Comparison of ENCODE assay signal across 7 mouse cellular contexts in genomic region chr4:59388447-59389030, GRCm38 (mm10). TPM values are rescaled to one million over a fixed set of nuclear protein-coding genes. Genes with fewer than 3 reads are reported as not detected.
A peak's percentile ranks its signal among the peaks of the same experiment; 100 is the strongest.
DNase-seq lines count a peak whose midpoint lies in the region; ATAC-seq lines count a peak whose summit lies in the region.

No protein-coding gene starts in this region.

- H3K27ac ChIP-seq in intestine, embryonic 14.5 days (ENCODE audit: low read depth), result peak overlapping the region; percentile 24; the same call in 1 of the 2 replicates
- peak overlapping the region; percentile 57; the same call in 1 of the 2 replicates for H3K27ac ChIP-seq in stomach, embryonic 15.5 days

- intact Hi-C loops in left cerebral cortex, postnatal 14 days (cut with DNase I), result loop anchor here (5.0 to 10.0 kb wide), 3 partner anchors 74 to 486 kb away; no protein-coding TSS in a partner anchor

- H3K9ac ChIP-seq in intestine, embryonic 14.5 days (ENCODE audit: low read length), result no peak overlapping the region
- no peak overlapping the region for H3K9ac ChIP-seq in stomach, embryonic 15.5 days

- H3K4me3 ChIP-seq in intestine, embryonic 14.5 days (ENCODE audit: low read depth, low read length), result no peak overlapping the region
- H3K4me3 ChIP-seq in stomach, embryonic 15.5 days (replicated peaks), result no peak overlapping the region

- no peaks in the 10 kb centered on the region for H3K36me3 ChIP-seq in intestine, embryonic 14.5 days (ENCODE audit: control insufficient read depth, insufficient read depth, low read length)
- peaks cover 6% of the 10 kb centered on the region; the same call in 1 of the 2 replicates for H3K36me3 ChIP-seq in stomach, embryonic 15.5 days

- H3K27me3 ChIP-seq in intestine, embryonic 14.5 days (replicated peaks; ENCODE audit: control insufficient read depth, insufficient read depth, low read length), result no peaks in the 10 kb centered on the region
- H3K27me3 ChIP-seq in stomach, embryonic 15.5 days (replicated peaks), result no peaks in the 10 kb centered on the region

- DNase-seq in right cerebral cortex, postnatal 10 days (ENCODE audit: low spot score in 2 of 2), result peak; percentile 54 to 68
- no peak for DNase-seq in right cerebral cortex, postnatal 25 days
- no peak for DNase-seq in intestine, embryonic 14.5 days (ENCODE audit: low spot score)
- DNase-seq in left cerebral cortex, postnatal 14 days (ENCODE audit: low spot score in 2 of 2), result peak; percentile 45 to 69
- DNase-seq in spleen, adult 12 weeks (ENCODE audit: low spot score), result no peak
- no peak for DNase-seq in embryo, embryonic 10 days (ENCODE audit: low spot score)

- 38% methylated on average over 13 of the region's 13 CpGs for WGBS in intestine, embryonic 14.5 days
- WGBS in stomach, embryonic 15.5 days, result 31% methylated on average over 13 of the region's 13 CpGs

- H3K9me3 ChIP-seq in intestine, embryonic 14.5 days (ENCODE audit: control insufficient read depth, low read length), result no peaks in the 10 kb centered on the region
- H3K9me3 ChIP-seq in stomach, embryonic 15.5 days, result no peaks in the 10 kb centered on the region

- 0 out of 2 replicates have a peak, but pooled peaks have one; percentile 12 for ATAC-seq in intestine, embryonic 14.5 days (replicated peaks; ENCODE audit: low FRiP score, low TSS enrichment, low read depth)
- no peak for ATAC-seq in stomach, embryonic 15.5 days (ENCODE audit: insufficient read depth, low FRiP score, low read depth)

- H3K4me2 ChIP-seq in intestine, embryonic 14.5 days (ENCODE audit: low read length), result peak overlapping the region; percentile 28
- H3K4me2 ChIP-seq in stomach, embryonic 15.5 days, result peak overlapping the region; percentile 30

- H3K4me1 ChIP-seq in intestine, embryonic 14.5 days (replicated peaks; ENCODE audit: control insufficient read depth, insufficient read depth, low read length), result peaks cover 16% of the 10 kb centered on the region; the same call in 1 of the 2 replicates
- H3K4me1 ChIP-seq in stomach, embryonic 15.5 days, result peaks cover 10% of the 10 kb centered on the region; the same call in 1 of the 2 replicates

RNA-seq across cellular contexts. Expression of gene Susd1, which starts 49.9 kb away (rescaled TPM):
- 8.0 and 8.3 TPM in 2 replicates for polyA plus RNA-seq in intestine, embryonic 14.5 days (2014; fragmentation: Nextera tagmentation; extraction: Ambion mirVana)
- 1 to 10 TPM; 8.2 to 9.3 TPM for total RNA-seq in left cerebral cortex, postnatal 14 days (2021)
- polyA plus RNA-seq in stomach, embryonic 15.5 days (2015; fragmentation: Nextera tagmentation; extraction: Ambion mirVana), result 9.1 and 12.6 TPM in 2 replicates

Comparison
In these comparisons a context has a peak if more than half of its experiments do, and no peak if none do; other contexts are left out.
1. DNase-seq: peak in right cerebral cortex, postnatal 10 days (2 of 2) and left cerebral cortex, postnatal 14 days (2 of 2); none in right cerebral cortex, postnatal 25 days (single experiment), intestine, embryonic 14.5 days (single experiment), spleen, adult 12 weeks (single experiment) and embryo, embryonic 10 days (single experiment).